Mouse (Mus musculus): ENCODE data around the gene Tprn.

- TF ChIP-seq CTCF (IDR thresholded peaks at IDR 0.05; ENCODE audit: low read depth) (no peak), EP300 (IDR thresholded peaks at IDR 0.05; ENCODE audit: low read depth) (no peak)
Observed at GRCm38 (mm10) chr2:25225811-25226379, 36.5 kb upstream of the Tprn start.
